Mouse (Mus musculus) cerebellum, postnatal 25 days (tissue): ENCODE data around the gene Gm45837.
"Not testable (repeated sequence)": the region's sequence is repeated elsewhere in the genome, so short reads cannot be mapped to it uniquely, and the experiment has no call there.

Experiments
- DNase-seq, 2 experiments: peaks; one replicate each; pipeline ENCODE4 v3.0.0; 2021; ENCODE audit warnings: mixed read lengths in 2 of 2

Gene Gm45837

DNA sequence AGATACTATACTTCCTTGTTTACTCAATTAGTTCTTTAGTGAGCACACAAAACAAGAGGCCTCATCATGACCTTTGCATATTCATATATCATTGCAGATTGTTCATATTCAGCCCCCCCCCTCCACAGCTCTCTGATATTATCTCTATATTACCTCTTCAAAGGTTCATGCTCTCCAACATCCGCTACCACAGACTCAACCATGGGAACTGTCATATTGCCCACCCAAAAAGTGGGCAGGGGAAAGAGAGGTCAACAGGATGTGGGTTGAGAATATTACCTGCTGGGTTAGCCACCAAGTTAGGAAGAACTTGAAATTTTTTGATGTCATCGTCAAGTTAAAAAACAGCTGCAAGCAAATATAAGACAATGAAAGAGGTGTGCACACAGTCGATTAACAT lies 144.8 kb downstream of the Gm45837 start:
- not testable (repeated sequence) for DNase-seq

DNA sequence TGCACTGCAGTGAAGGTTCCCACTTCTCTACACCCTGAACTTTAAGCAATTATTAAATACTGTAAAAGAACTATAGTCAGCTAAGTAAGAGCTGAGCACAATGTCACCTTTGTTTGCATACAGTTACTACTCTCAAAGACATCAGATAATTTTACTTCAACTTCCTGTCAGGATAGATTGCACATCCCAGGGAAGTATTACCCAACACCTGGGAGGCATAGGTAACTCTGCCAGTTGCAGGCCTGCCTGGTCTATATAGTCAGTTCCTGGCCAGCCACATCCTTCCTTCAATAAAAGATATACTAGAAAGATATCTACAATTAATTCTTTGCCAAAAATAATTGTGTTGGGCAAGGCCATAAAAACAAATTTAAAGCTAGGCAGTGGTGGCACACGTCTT lies 146.7 kb downstream of the Gm45837 start:
- DNase-seq: no peak

DNA sequence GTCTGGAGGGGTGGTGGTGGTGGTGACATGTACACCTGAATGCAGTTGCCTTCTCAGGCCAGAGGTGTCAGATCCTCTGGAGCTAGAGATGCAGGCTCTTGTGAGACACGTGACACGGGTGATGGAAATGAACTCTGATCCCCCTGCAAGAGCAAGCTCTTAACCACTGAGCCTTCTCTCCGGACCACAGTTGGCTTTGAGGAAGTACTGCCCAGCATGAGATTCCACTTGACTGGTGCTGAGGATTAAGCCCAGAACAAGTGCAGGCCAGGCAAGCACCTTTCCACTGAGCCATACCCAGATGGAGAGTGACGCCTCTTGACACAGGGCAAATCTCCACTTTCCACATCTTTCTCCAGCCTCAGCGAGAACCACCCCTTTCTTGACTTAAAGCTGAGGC lies 148.7 kb downstream of the Gm45837 start:
- DNase-seq: not testable (repeated sequence)
